Comparison of ENCODE assay signal across 15 mouse cellular contexts in the genomic region with DNA sequence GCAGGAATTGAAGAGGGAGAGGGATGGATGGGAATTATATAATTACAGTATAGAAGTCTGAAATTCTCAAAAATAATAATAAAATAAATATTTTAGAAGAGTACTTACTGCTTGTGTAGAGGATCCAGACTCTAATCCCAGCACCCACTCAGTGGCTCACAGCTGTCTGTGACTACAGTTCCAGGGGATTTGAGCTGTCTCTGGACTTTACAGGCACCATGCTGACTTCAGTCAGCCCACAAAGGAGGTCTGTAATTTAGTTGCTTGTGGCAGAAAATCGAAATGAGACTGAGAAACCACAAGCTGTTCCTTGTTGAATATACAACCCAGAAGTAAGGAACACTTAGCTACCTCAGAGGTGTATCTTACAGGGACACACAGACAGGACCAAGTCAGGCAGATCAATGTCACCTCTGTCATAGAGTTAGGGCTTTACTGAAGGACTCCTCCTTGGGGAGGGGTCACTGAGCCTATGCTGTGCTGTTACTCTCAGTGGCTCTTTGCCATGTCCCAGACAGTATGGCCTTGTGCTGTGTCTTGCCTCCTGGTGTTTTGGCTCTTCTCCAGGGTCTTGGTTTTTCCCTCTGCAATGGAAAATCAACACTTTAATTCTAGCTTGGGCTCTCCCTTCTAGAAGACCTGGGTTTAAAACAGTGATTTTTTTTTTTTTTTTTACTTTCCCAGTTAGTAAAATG. TPM values are rescaled to one million over a fixed set of nuclear protein-coding genes. Genes with fewer than 3 reads are reported as not detected.
A peak's percentile ranks its signal among the peaks of the same experiment; 100 is the strongest.
DNase-seq lines count a peak whose midpoint lies in the region; ATAC-seq lines count a peak whose summit lies in the region.
"Had no signal": no experiment of that assay in that cellular context is flagged by ENCODE, and none has a peak within 500 bp of the region (broad histone marks: within the 10 kb centered on the region; RNA-seq: fewer than 3 reads in every experiment).

No protein-coding gene starts in this region.

- no peaks in the 10 kb centered on the region; the same call in 1 of the 2 replicates for H3K9me3 ChIP-seq in hindbrain, embryonic 13.5 days
- no peaks in the 10 kb centered on the region for H3K9me3 ChIP-seq in hindbrain, embryonic 12.5 days (replicated peaks)
- H3K9me3 ChIP-seq in midbrain, embryonic 15.5 days, result no peaks in the 10 kb centered on the region
- no peaks in the 10 kb centered on the region for H3K9me3 ChIP-seq in midbrain, embryonic 10.5 days (replicated peaks)
- no peaks in the 10 kb centered on the region for H3K9me3 ChIP-seq in limb, embryonic 15.5 days
- H3K9me3 ChIP-seq: neural tube, embryonic 12.5 days had no signal

- H3K36me3 ChIP-seq in hindbrain, embryonic 13.5 days, result no peaks in the 10 kb centered on the region
- no peaks in the 10 kb centered on the region for H3K36me3 ChIP-seq in hindbrain, embryonic 12.5 days
- H3K36me3 ChIP-seq in midbrain, embryonic 15.5 days (replicated peaks), result no peaks in the 10 kb centered on the region
- H3K36me3 ChIP-seq in midbrain, embryonic 10.5 days, result no peaks in the 10 kb centered on the region
- no peaks in the 10 kb centered on the region for H3K36me3 ChIP-seq in limb, embryonic 15.5 days
- H3K36me3 ChIP-seq: neural tube, embryonic 12.5 days had no signal

- H3K4me1 ChIP-seq in hindbrain, embryonic 13.5 days (replicated peaks), result no peaks in the 10 kb centered on the region
- no peaks in the 10 kb centered on the region for H3K4me1 ChIP-seq in hindbrain, embryonic 12.5 days
- H3K4me1 ChIP-seq in midbrain, embryonic 15.5 days, result no peaks in the 10 kb centered on the region
- H3K4me1 ChIP-seq in midbrain, embryonic 10.5 days, result no peaks in the 10 kb centered on the region
- H3K4me1 ChIP-seq in limb, embryonic 15.5 days, result no peaks in the 10 kb centered on the region; the same call in 1 of the 2 replicates
- H3K4me1 ChIP-seq: neural tube, embryonic 12.5 days had no signal

- no peaks in the 10 kb centered on the region for H3K27me3 ChIP-seq in hindbrain, embryonic 13.5 days
- no peaks in the 10 kb centered on the region for H3K27me3 ChIP-seq in hindbrain, embryonic 12.5 days
- no peaks in the 10 kb centered on the region for H3K27me3 ChIP-seq in midbrain, embryonic 15.5 days (replicated peaks)
- no peaks in the 10 kb centered on the region for H3K27me3 ChIP-seq in midbrain, embryonic 10.5 days (ENCODE audit: low read depth, poor library complexity, severe bottlenecking)
- no peaks in the 10 kb centered on the region for H3K27me3 ChIP-seq in limb, embryonic 15.5 days
- H3K27me3 ChIP-seq: neural tube, embryonic 12.5 days; Patski had no signal

- 70% methylated on average over 1 of the region's 1 CpGs for WGBS in hindbrain, embryonic 13.5 days
- 48% methylated on average over 1 of the region's 1 CpGs for WGBS in hindbrain, embryonic 12.5 days
- WGBS in midbrain, embryonic 15.5 days, result 51% methylated on average over 1 of the region's 1 CpGs
- 74% methylated on average over 1 of the region's 1 CpGs for WGBS in midbrain, embryonic 10.5 days
- WGBS in limb, embryonic 15.5 days, result 22% methylated on average over 1 of the region's 1 CpGs

- DNase-seq in midbrain, embryonic 10.5 days (ENCODE audit: low spot score), result no peak
- DNase-seq in adrenal gland, postnatal 14 days, result peak; percentile 46
- DNase-seq: cerebellum, adult 9-10 months; spleen, adult 18-20 months; thymus, adult 18-20 months had no signal

- no peak overlapping the region for H3K4me2 ChIP-seq in hindbrain, embryonic 13.5 days
- no peak overlapping the region for H3K4me2 ChIP-seq in hindbrain, embryonic 12.5 days (replicated peaks)
- H3K4me2 ChIP-seq in midbrain, embryonic 15.5 days, result no peak overlapping the region
- no peak overlapping the region for H3K4me2 ChIP-seq in limb, embryonic 15.5 days
- H3K4me2 ChIP-seq: neural tube, embryonic 12.5 days had no signal

- H3K4me3 ChIP-seq in hindbrain, embryonic 13.5 days, result no peak overlapping the region
- no peak overlapping the region for H3K4me3 ChIP-seq in hindbrain, embryonic 12.5 days
- no peak overlapping the region for H3K4me3 ChIP-seq in midbrain, embryonic 15.5 days
- no peak overlapping the region for H3K4me3 ChIP-seq in midbrain, embryonic 10.5 days
- no peak overlapping the region for H3K4me3 ChIP-seq in limb, embryonic 15.5 days
- H3K4me3 ChIP-seq: neural tube, embryonic 12.5 days had no signal

- no peak overlapping the region for H3K9ac ChIP-seq in hindbrain, embryonic 13.5 days
- no peak overlapping the region for H3K9ac ChIP-seq in hindbrain, embryonic 12.5 days
- H3K9ac ChIP-seq in midbrain, embryonic 15.5 days, result no peak overlapping the region
- H3K9ac ChIP-seq in limb, embryonic 15.5 days, result no peak overlapping the region
- H3K9ac ChIP-seq: neural tube, embryonic 12.5 days had no signal

- H3K27ac ChIP-seq in hindbrain, embryonic 13.5 days, result no peak overlapping the region
- H3K27ac ChIP-seq in hindbrain, embryonic 12.5 days, result no peak overlapping the region
- H3K27ac ChIP-seq in midbrain, embryonic 15.5 days, result no peak overlapping the region
- no peak overlapping the region for H3K27ac ChIP-seq in midbrain, embryonic 10.5 days (replicated peaks)
- H3K27ac ChIP-seq in limb, embryonic 15.5 days, result peak overlapping the region; percentile 47
- H3K27ac ChIP-seq: neural tube, embryonic 12.5 days had no signal

- 0 out of 2 replicates have a peak, but pooled peaks have one; percentile 69 for ATAC-seq in hindbrain, embryonic 13.5 days (ENCODE audit: low FRiP score)
- no peak for ATAC-seq in hindbrain, embryonic 12.5 days (ENCODE audit: low FRiP score)
- ATAC-seq in midbrain, embryonic 15.5 days (replicated peaks), result peak; percentile 67; the same call in 1 of the 2 replicates
- ATAC-seq in limb, embryonic 15.5 days (ENCODE audit: insufficient number of reproducible peaks, low FRiP score, low TSS enrichment, low read depth), result peak; percentile 88
- no peak for ATAC-seq in megakaryocyte-erythroid progenitor cell, adult 5-6 weeks (replicated peaks; ENCODE audit: low FRiP score, low TSS enrichment, poor library complexity, severe bottlenecking)
- ATAC-seq: CD4-positive, CD25-positive, alpha-beta regulatory T cell, adult 4 months had no signal

RNA-seq across cellular contexts. Expression of gene Fbp1, which starts 29.5 kb away (rescaled TPM):
- polyA plus RNA-seq in hindbrain, embryonic 13.5 days (2015; fragmentation: Nextera tagmentation; extraction: Ambion mirVana), result 0.35 and 0.70 TPM in 2 replicates
- 0.19 TPM in 1 of 2 replicates, not detected in the other for polyA plus RNA-seq in hindbrain, embryonic 12.5 days (2016; fragmentation: Nextera tagmentation; extraction: Ambion mirVana)
- polyA plus RNA-seq in midbrain, embryonic 15.5 days (2015; fragmentation: Nextera tagmentation; extraction: Ambion mirVana), result 0.30 and 0.61 TPM in 2 replicates
- polyA plus RNA-seq in midbrain, embryonic 10.5 days (2016; fragmentation: Nextera tagmentation; extraction: Ambion mirVana), result 0.10 TPM in 1 of 2 replicates, not detected in the other
- 6.5 and 111 TPM in 2 replicates for total RNA-seq in adrenal gland, postnatal 14 days (2021)
- polyA plus RNA-seq in limb, embryonic 15.5 days (2015; fragmentation: Nextera tagmentation; extraction: Ambion mirVana), result 1.4 and 1.5 TPM in 2 replicates
- total RNA-seq in megakaryocyte-erythroid progenitor cell, adult 5-6 weeks (2014; fragmentation: Nextera tagmentation), result not detected in 2 replicates
- 0.70 TPM in 1 of 2 replicates, not detected in the other for total RNA-seq in megakaryocyte-erythroid progenitor cell, adult 5-6 weeks (2017)
- polyA plus RNA-seq: CD4-positive, CD25-positive, alpha-beta regulatory T cell, adult 4 months; Patski had no signal

RNA-seq across cellular contexts. Expression of gene 2010111I01Rik, which starts 47.1 kb away (rescaled TPM):
- 35.7 and 36.5 TPM in 2 replicates for polyA plus RNA-seq in hindbrain, embryonic 13.5 days (2015; fragmentation: Nextera tagmentation; extraction: Ambion mirVana)
- 47.6 and 68.4 TPM in 2 replicates for polyA plus RNA-seq in hindbrain, embryonic 12.5 days (2016; fragmentation: Nextera tagmentation; extraction: Ambion mirVana)
- polyA plus RNA-seq in midbrain, embryonic 15.5 days (2015; fragmentation: Nextera tagmentation; extraction: Ambion mirVana), result 24.0 and 29.0 TPM in 2 replicates
- polyA plus RNA-seq in midbrain, embryonic 10.5 days (2016; fragmentation: Nextera tagmentation; extraction: Ambion mirVana), result 28.5 and 33.9 TPM in 2 replicates
- total RNA-seq in adrenal gland, postnatal 14 days (2021), result 78.4 and 78.9 TPM in 2 replicates
- polyA plus RNA-seq in limb, embryonic 15.5 days (2015; fragmentation: Nextera tagmentation; extraction: Ambion mirVana), result 240 and 248 TPM in 2 replicates
- 50.7 and 58.4 TPM in 2 replicates for total RNA-seq in megakaryocyte-erythroid progenitor cell, adult 5-6 weeks (2014; fragmentation: Nextera tagmentation)
- 32.7 and 49.9 TPM in 2 replicates for total RNA-seq in megakaryocyte-erythroid progenitor cell, adult 5-6 weeks (2017)

RNA-seq across cellular contexts. Expression of gene Fbp2, which starts 59.3 kb away (rescaled TPM):
- 0.14 and 0.93 TPM in 2 replicates for polyA plus RNA-seq in hindbrain, embryonic 13.5 days (2015; fragmentation: Nextera tagmentation; extraction: Ambion mirVana)
- polyA plus RNA-seq in hindbrain, embryonic 12.5 days (2016; fragmentation: Nextera tagmentation; extraction: Ambion mirVana), result 0.29 and 0.36 TPM in 2 replicates
- 1.1 and 1.3 TPM in 2 replicates for polyA plus RNA-seq in midbrain, embryonic 15.5 days (2015; fragmentation: Nextera tagmentation; extraction: Ambion mirVana)
- polyA plus RNA-seq in midbrain, embryonic 10.5 days (2016; fragmentation: Nextera tagmentation; extraction: Ambion mirVana), result not detected in 2 replicates
- total RNA-seq in adrenal gland, postnatal 14 days (2021), result 3.5 and 4.5 TPM in 2 replicates
- polyA plus RNA-seq in limb, embryonic 15.5 days (2015; fragmentation: Nextera tagmentation; extraction: Ambion mirVana), result 2.7 and 5.1 TPM in 2 replicates
- not detected in 2 replicates for total RNA-seq in megakaryocyte-erythroid progenitor cell, adult 5-6 weeks (2014; fragmentation: Nextera tagmentation)
- total RNA-seq in megakaryocyte-erythroid progenitor cell, adult 5-6 weeks (2017), result not detected in 2 replicates
- total RNA-seq: layer of hippocampus, adult 18-20 months; left cerebral cortex, postnatal 25 days had no signal
- polyA plus RNA-seq: CD4-positive, CD25-positive, alpha-beta regulatory T cell, adult 4 months; neural tube, embryonic 12.5 days had no signal

Comparison
In these comparisons a context has a peak if more than half of its experiments do, and no peak if none do; other contexts are left out.
1. ATAC-seq: peak in hindbrain, embryonic 13.5 days (single experiment), midbrain, embryonic 15.5 days (single experiment) and limb, embryonic 15.5 days (single experiment); none in hindbrain, embryonic 12.5 days (single experiment) and megakaryocyte-erythroid progenitor cell, adult 5-6 weeks (single experiment).